In genomic region chr15:9794131-9794530, GRCm38 (mm10) we compare ENCODE assay signal across 36 mouse cellular contexts. TPM values are rescaled to one million over a fixed set of nuclear protein-coding genes. Genes with fewer than 3 reads are reported as not detected.
"Had no signal": no experiment of that assay in that cellular context is flagged by ENCODE, and none has a peak within 500 bp of the region (broad histone marks: within the 10 kb centered on the region; RNA-seq: fewer than 3 reads in every experiment).

No protein-coding gene starts in this region.

- H3K27ac ChIP-seq: heart, embryonic 10.5 days; heart, embryonic 13.5 days; heart, embryonic 15.5 days; hindbrain, embryonic 10.5 days; hindbrain, embryonic 12.5 days; hindbrain, embryonic 14.5 days; hindbrain, embryonic 15.5 days; hindbrain, postnatal 0 days; intestine, embryonic 15.5 days; kidney, embryonic 15.5 days; kidney, postnatal 0 days; layer of hippocampus, adult 2 months; left cerebral cortex, adult 2 months had no signal

- H3K27me3 ChIP-seq: heart, embryonic 12.5 days; heart, embryonic 13.5 days; heart, embryonic 15.5 days; hindbrain, embryonic 12.5 days; hindbrain, embryonic 15.5 days; intestine, embryonic 15.5 days; kidney, embryonic 15.5 days had no signal

- H3K4me1 ChIP-seq: heart, embryonic 10.5 days; heart, embryonic 12.5 days; heart, embryonic 13.5 days; heart, embryonic 15.5 days; hindbrain, embryonic 10.5 days; hindbrain, embryonic 12.5 days; hindbrain, embryonic 15.5 days; intestine, embryonic 15.5 days; kidney, embryonic 15.5 days had no signal

- H3K9me3 ChIP-seq: heart, embryonic 10.5 days; heart, embryonic 12.5 days; heart, embryonic 13.5 days; heart, embryonic 15.5 days; hindbrain, embryonic 10.5 days; hindbrain, embryonic 12.5 days; hindbrain, embryonic 15.5 days; intestine, embryonic 15.5 days; kidney, embryonic 15.5 days had no signal

- H3K36me3 ChIP-seq: heart, embryonic 10.5 days; heart, embryonic 12.5 days; heart, embryonic 13.5 days; heart, embryonic 15.5 days; hindbrain, embryonic 10.5 days; hindbrain, embryonic 12.5 days; hindbrain, embryonic 15.5 days; intestine, embryonic 15.5 days; kidney, embryonic 15.5 days had no signal

- H3K4me3 ChIP-seq: heart, embryonic 10.5 days; heart, embryonic 12.5 days; heart, embryonic 13.5 days; heart, embryonic 15.5 days; hindbrain, embryonic 10.5 days; hindbrain, embryonic 12.5 days; hindbrain, embryonic 15.5 days; intestine, embryonic 15.5 days; kidney, embryonic 15.5 days; layer of hippocampus, adult 2 months; left cerebral cortex, adult 2 months had no signal

- H3K9ac ChIP-seq: heart, embryonic 12.5 days; heart, embryonic 13.5 days; heart, embryonic 15.5 days; hindbrain, embryonic 12.5 days; hindbrain, embryonic 14.5 days; hindbrain, embryonic 15.5 days; intestine, embryonic 15.5 days; kidney, embryonic 15.5 days had no signal

- H3K4me2 ChIP-seq: heart, embryonic 11.5 days; heart, embryonic 12.5 days; heart, embryonic 13.5 days; heart, embryonic 15.5 days; hindbrain, embryonic 12.5 days; hindbrain, embryonic 14.5 days; hindbrain, embryonic 15.5 days; intestine, embryonic 15.5 days; kidney, embryonic 15.5 days had no signal

- DNase-seq: heart, postnatal 10 days; heart, postnatal 14 days; heart, postnatal 36 days; heart, postnatal 4 days; kidney, adult 11 months; kidney, adult 18-20 months; kidney, adult 2 months; kidney, adult 8-10 months; kidney, adult 9 months; kidney, postnatal 10 days; kidney, postnatal 14 days; kidney, postnatal 25 days; kidney, postnatal 36 days; kidney, postnatal 4 days; layer of hippocampus, adult 9-11 months; layer of hippocampus, postnatal 36 days had no signal

- ATAC-seq: hindbrain, embryonic 16.5 days; hindbrain, postnatal 0 days; inflammation-experienced regulatory T-cells, adult 6 months; intestine, embryonic 15.5 days; intestine, embryonic 16.5 days; intestine, postnatal 0 days had no signal

RNA-seq across cellular contexts. Expression of gene Spef2, which starts 45.5 kb away (rescaled TPM):
- polyA plus RNA-seq: large intestine, adult 2 months had no signal
